Mouse (Mus musculus) kidney, adult 10 weeks (tissue): ENCODE data around the gene Nlrp9a. TPM values are rescaled to one million over a fixed set of nuclear protein-coding genes. Genes with fewer than 3 reads are reported as not detected.

Experiments
- polyA plus RNA-seq: library from polyadenylated mRNA; stranded (reverse); fragments of 350-450 nt; fragmentation: Illumina TruSeq; extraction: RNeasy Lipid Tissue Mini Kit (QIAGEN cat#74804); gene quantifications from one replicate; pipeline ENCODE4 v1.2.3, GENCODE M21; 2014; ENCODE audit warnings: low read depth, low replicate concordance

Gene Nlrp9a
- polyA plus RNA-seq, result not detected

GRCm38 (mm10) chr7:26534723-26535122 is at the start of gene Nlrp9a:
Nlrp9a (plus strand) TSS chr7:26535023.

GRCm38 (mm10) chr7:26618364-26618763 is 83.5 kb downstream of the Nlrp9a start, which contains the start of gene Vmn1r185:
Vmn1r185 (minus strand) TSS chr7:26618464.

Other genes with a start within 250 kb of the Nlrp9a start
- gene Cyp2a4, start 227.9 kb upstream of the Nlrp9a start, polyA plus RNA-seq, result 144 TPM
- not detected for gene Nlrp9c, start 131.3 kb upstream of the Nlrp9a start, polyA plus RNA-seq
- gene Nlrp4a, start 99.9 kb upstream of the Nlrp9a start, polyA plus RNA-seq, result not detected
- gene Vmn1r185, start 83.4 kb downstream of the Nlrp9a start, polyA plus RNA-seq, result not detected
- not detected for gene Cyp2b23, start 151.4 kb downstream of the Nlrp9a start, polyA plus RNA-seq
- not detected for gene Cyp2b19, start 222.1 kb downstream of the Nlrp9a start, polyA plus RNA-seq